Mouse (Mus musculus): Measurements from ENCODE around the gene Vps9d1. TPM values are rescaled to one million over a fixed set of nuclear protein-coding genes. Genes with fewer than 3 reads are reported as not detected.
"Not testable (repeated sequence)": the region's sequence is repeated elsewhere in the genome, so short reads cannot be mapped to it uniquely, and the experiment has no call there.

Vps9d1 gene
- polyA plus RNA-seq, 1 experiment from 2014 or later, result 19.3 TPM

GRCm38 (mm10) chr8:123267926-123268656 lies 13.9 kb upstream of the Vps9d1 start:
- no peak overlapping the region for H3K27ac ChIP-seq (ENCODE audit: low read length)
- no peak overlapping the region for H3K9ac ChIP-seq (ENCODE audit: low read depth, low read length)
- H3K4me3 ChIP-seq (ENCODE audit: low read length), result no peak overlapping the region
- H3K36me3 ChIP-seq (ENCODE audit: control insufficient read depth, insufficient read depth, low read length), result peaks cover 19% of the 10 kb centered on the region
- WGBS, result 68% methylated on average over 14 of the region's 14 CpGs
- H3K4me1 ChIP-seq (ENCODE audit: control insufficient read depth, insufficient read depth, low read length), result no peaks in the 10 kb centered on the region
- H3K4me2 ChIP-seq (ENCODE audit: low read depth, low read length), result no peak overlapping the region
- H3K27me3 ChIP-seq (replicated peaks; ENCODE audit: control insufficient read depth, insufficient read depth, low read length), result no peaks in the 10 kb centered on the region
- ATAC-seq, result no peak
- no peaks in the 10 kb centered on the region for H3K9me3 ChIP-seq (ENCODE audit: control insufficient read depth, low read length)

- WGBS, result 90% methylated on average over 8 of the region's 8 CpGs
- not testable (repeated sequence) for H3K9ac ChIP-seq (ENCODE audit: low read depth, low read length); H3K27me3 ChIP-seq (replicated peaks; ENCODE audit: control insufficient read depth, insufficient read depth, low read length); H3K4me2 ChIP-seq (ENCODE audit: low read depth, low read length); H3K9me3 ChIP-seq (ENCODE audit: control insufficient read depth, low read length); H3K4me3 ChIP-seq (ENCODE audit: low read length); H3K27ac ChIP-seq (ENCODE audit: low read length); ATAC-seq
- Histone ChIP-seq H3K36me3 (ENCODE audit: control insufficient read depth, insufficient read depth, low read length) (peaks cover 15% of the 10 kb centered on the region), H3K4me1 (ENCODE audit: control insufficient read depth, insufficient read depth, low read length) (peaks cover 18% of the 10 kb centered on the region)
These were observed 3.4 kb upstream of the Vps9d1 start for GRCm38 (mm10) chr8:123257593-123257992.

- Histone ChIP-seq H3K27ac (ENCODE audit: low read length) (no peak overlapping the region), H3K36me3 (ENCODE audit: control insufficient read depth, insufficient read depth, low read length) (peaks cover 15% of the 10 kb centered on the region), H3K4me3 (ENCODE audit: low read length) (no peak overlapping the region), H3K9me3 (ENCODE audit: control insufficient read depth, low read length) (no peaks in the 10 kb centered on the region), H3K4me2 (ENCODE audit: low read depth, low read length) (no peak overlapping the region), H3K27me3 (replicated peaks; ENCODE audit: control insufficient read depth, insufficient read depth, low read length) (no peaks in the 10 kb centered on the region), H3K4me1 (ENCODE audit: control insufficient read depth, insufficient read depth, low read length) (peaks cover 20% of the 10 kb centered on the region), H3K9ac (ENCODE audit: low read depth, low read length) (no peak overlapping the region)
- 79% methylated on average over 3 of the region's 3 CpGs for WGBS
- ATAC-seq, result no peak
These were observed 3.0 kb upstream of the Vps9d1 start for GRCm38 (mm10) chr8:123257114-123257513.

GRCm38 (mm10) chr8:123255170-123255569 lies 1.0 kb upstream of the Vps9d1 start:
- no peak overlapping the region for H3K27ac ChIP-seq (ENCODE audit: low read length)
- H3K4me3 ChIP-seq (ENCODE audit: low read length), result peak overlapping the region; percentile 99
- 60% methylated on average over 6 of the region's 6 CpGs for WGBS
- peak overlapping the region; percentile 99 for H3K9ac ChIP-seq (ENCODE audit: low read depth, low read length)
- no peaks in the 10 kb centered on the region for H3K27me3 ChIP-seq (replicated peaks; ENCODE audit: control insufficient read depth, insufficient read depth, low read length)
- peak overlapping the region; percentile 93 for H3K4me2 ChIP-seq (ENCODE audit: low read depth, low read length)
- no peak for ATAC-seq
- peaks cover 20% of the 10 kb centered on the region for H3K4me1 ChIP-seq (ENCODE audit: control insufficient read depth, insufficient read depth, low read length)
- H3K36me3 ChIP-seq (ENCODE audit: control insufficient read depth, insufficient read depth, low read length), result peaks cover 15% of the 10 kb centered on the region
- H3K9me3 ChIP-seq (ENCODE audit: control insufficient read depth, low read length), result no peaks in the 10 kb centered on the region

GRCm38 (mm10) chr8:123253451-123254098 lies 573 bp downstream of the Vps9d1 start:
- WGBS, result under 1% methylated on average over 38 of the region's 40 CpGs
- no peaks in the 10 kb centered on the region for H3K9me3 ChIP-seq (ENCODE audit: control insufficient read depth, low read length)
- ATAC-seq, result peak; percentile 55; the same call in 1 of the 2 replicates
- H3K4me3 ChIP-seq (ENCODE audit: low read length), result peak overlapping the region; percentile 99
- peaks cover 20% of the 10 kb centered on the region for H3K4me1 ChIP-seq (ENCODE audit: control insufficient read depth, insufficient read depth, low read length)
- peak overlapping the region; percentile 99 for H3K9ac ChIP-seq (ENCODE audit: low read depth, low read length)
- peak overlapping the region; percentile 64 for H3K4me2 ChIP-seq (ENCODE audit: low read depth, low read length)
- H3K36me3 ChIP-seq (ENCODE audit: control insufficient read depth, insufficient read depth, low read length), result peaks cover 18% of the 10 kb centered on the region; the same call in 1 of the 2 replicates
- peak overlapping the region; percentile 74 for H3K27ac ChIP-seq (ENCODE audit: low read length)
- no peaks in the 10 kb centered on the region for H3K27me3 ChIP-seq (replicated peaks; ENCODE audit: control insufficient read depth, insufficient read depth, low read length)

GRCm38 (mm10) chr8:123252925-123253324 lies 1.2 kb downstream of the Vps9d1 start:
- H3K27ac ChIP-seq (ENCODE audit: low read length), result peak overlapping the region; percentile 37; the same call in 1 of the 2 replicates
- peaks cover 14% of the 10 kb centered on the region; the same call in 1 of the 2 replicates for H3K36me3 ChIP-seq (ENCODE audit: control insufficient read depth, insufficient read depth, low read length)
- H3K27me3 ChIP-seq (replicated peaks; ENCODE audit: control insufficient read depth, insufficient read depth, low read length), result no peaks in the 10 kb centered on the region
- H3K9me3 ChIP-seq (ENCODE audit: control insufficient read depth, low read length), result no peaks in the 10 kb centered on the region
- ATAC-seq, result no peak
- peak overlapping the region; percentile 64 for H3K4me2 ChIP-seq (ENCODE audit: low read depth, low read length)
- peaks cover 20% of the 10 kb centered on the region for H3K4me1 ChIP-seq (ENCODE audit: control insufficient read depth, insufficient read depth, low read length)
- WGBS, result 50% methylated on average over 4 of the region's 4 CpGs
- H3K9ac ChIP-seq (ENCODE audit: low read depth, low read length), result peak overlapping the region; percentile 99
- peak overlapping the region; percentile 99 for H3K4me3 ChIP-seq (ENCODE audit: low read length)

- Histone ChIP-seq H3K27ac (ENCODE audit: low read length) (no peak overlapping the region), H3K36me3 (ENCODE audit: control insufficient read depth, insufficient read depth, low read length) (peaks cover 13% of the 10 kb centered on the region), H3K4me3 (ENCODE audit: low read length) (no peak overlapping the region), H3K9ac (ENCODE audit: low read depth, low read length) (no peak overlapping the region), H3K4me1 (ENCODE audit: control insufficient read depth, insufficient read depth, low read length) (peaks cover 20% of the 10 kb centered on the region), H3K27me3 (replicated peaks; ENCODE audit: control insufficient read depth, insufficient read depth, low read length) (no peaks in the 10 kb centered on the region), H3K4me2 (ENCODE audit: low read depth, low read length) (no peak overlapping the region), H3K9me3 (ENCODE audit: control insufficient read depth, low read length) (no peaks in the 10 kb centered on the region)
- ATAC-seq, result no peak
- WGBS, result 97% methylated on average over 5 of the region's 5 CpGs
These were observed 3.2 kb downstream of the Vps9d1 start for GRCm38 (mm10) chr8:123250940-123251339.

GRCm38 (mm10) chr8:123248596-123248995 lies 5.6 kb downstream of the Vps9d1 start:
- Histone ChIP-seq H3K4me3 (ENCODE audit: low read length) (no peak overlapping the region), H3K9ac (ENCODE audit: low read depth, low read length) (no peak overlapping the region), H3K27ac (ENCODE audit: low read length) (no peak overlapping the region), H3K36me3 (ENCODE audit: control insufficient read depth, insufficient read depth, low read length) (peaks cover 13% of the 10 kb centered on the region), H3K27me3 (replicated peaks; ENCODE audit: control insufficient read depth, insufficient read depth, low read length) (no peaks in the 10 kb centered on the region), H3K4me1 (ENCODE audit: control insufficient read depth, insufficient read depth, low read length) (peaks cover 10% of the 10 kb centered on the region), H3K4me2 (ENCODE audit: low read depth, low read length) (no peak overlapping the region), H3K9me3 (ENCODE audit: control insufficient read depth, low read length) (no peaks in the 10 kb centered on the region)
- ATAC-seq, result no peak
- 88% methylated on average over 8 of the region's 8 CpGs for WGBS

GRCm38 (mm10) chr8:123247748-123248147 lies 6.4 kb downstream of the Vps9d1 start:
- no peak for ATAC-seq
- H3K9ac ChIP-seq (ENCODE audit: low read depth, low read length), result no peak overlapping the region
- 93% methylated on average over 6 of the region's 6 CpGs for WGBS
- peaks cover 13% of the 10 kb centered on the region for H3K36me3 ChIP-seq (ENCODE audit: control insufficient read depth, insufficient read depth, low read length)
- H3K27ac ChIP-seq (ENCODE audit: low read length), result no peak overlapping the region
- no peak overlapping the region for H3K4me2 ChIP-seq (ENCODE audit: low read depth, low read length)
- no peak overlapping the region for H3K4me3 ChIP-seq (ENCODE audit: low read length)
- H3K4me1 ChIP-seq (ENCODE audit: control insufficient read depth, insufficient read depth, low read length), result peaks cover 3% of the 10 kb centered on the region
- no peaks in the 10 kb centered on the region for H3K9me3 ChIP-seq (ENCODE audit: control insufficient read depth, low read length)
- no peaks in the 10 kb centered on the region for H3K27me3 ChIP-seq (replicated peaks; ENCODE audit: control insufficient read depth, insufficient read depth, low read length)

Measured in intestine, embryonic 16.5 days (tissue).